Mouse (Mus musculus): ENCODE data around the gene Gm1043. TPM values are rescaled to one million over a fixed set of nuclear protein-coding genes. Genes with fewer than 3 reads are reported as not detected.

Gene Gm1043
- total RNA-seq, 2 experiments from 2014 or later, result 0.08 to 1.7 TPM

DNA sequence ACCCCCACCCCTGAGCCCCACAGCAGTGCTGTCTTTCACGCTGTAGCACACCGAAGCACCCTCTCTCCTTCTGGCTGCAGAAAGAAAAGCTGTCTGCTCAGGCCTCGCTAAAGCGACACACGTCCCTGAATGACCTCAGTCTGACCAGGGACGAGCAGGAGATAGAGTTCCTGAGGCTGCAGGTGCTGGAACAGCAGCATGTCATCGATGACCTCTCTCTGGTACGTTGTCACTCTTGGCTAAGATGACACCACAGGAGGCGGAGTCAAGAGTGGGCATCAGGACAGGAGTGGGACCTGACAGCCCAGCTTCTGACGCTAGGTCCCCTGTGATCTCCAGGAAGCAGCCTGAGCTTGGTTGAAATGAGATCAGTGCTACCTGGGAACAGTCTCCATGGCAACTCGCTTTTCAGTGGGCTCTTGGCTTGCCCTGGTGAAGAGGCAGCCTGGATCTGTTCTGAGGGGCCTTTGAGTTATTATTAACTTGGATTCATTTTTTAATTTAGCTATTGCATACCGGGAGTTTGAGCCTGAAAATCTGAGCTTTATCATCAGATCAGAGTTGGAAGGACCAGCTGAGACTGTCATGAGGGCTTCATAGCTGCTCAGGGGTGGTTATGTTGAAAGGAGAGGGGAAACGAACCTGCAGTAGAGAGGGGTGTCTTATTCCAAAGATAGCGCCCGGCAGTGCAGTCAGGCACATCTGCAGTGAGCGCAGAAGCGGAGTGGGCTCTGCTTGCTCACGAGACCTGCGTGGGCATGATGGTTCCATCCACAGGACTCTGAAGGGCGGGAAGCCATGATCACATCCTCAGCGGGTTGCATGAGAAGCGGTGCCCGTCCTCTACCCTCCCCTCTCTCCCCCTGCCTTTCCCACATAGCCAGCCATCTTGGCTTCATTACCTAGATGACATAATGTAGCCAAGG is 20.6 kb downstream of the Gm1043 start:
- ATAC-seq (replicated peaks; ENCODE audit: low FRiP score, poor library complexity, severe bottlenecking), result no peak

- ATAC-seq (replicated peaks; ENCODE audit: low FRiP score, poor library complexity, severe bottlenecking), result no peak
Measured at GRCm38 (mm10) chr5:37107111-37107510, 21.9 kb downstream of the Gm1043 start.

DNA sequence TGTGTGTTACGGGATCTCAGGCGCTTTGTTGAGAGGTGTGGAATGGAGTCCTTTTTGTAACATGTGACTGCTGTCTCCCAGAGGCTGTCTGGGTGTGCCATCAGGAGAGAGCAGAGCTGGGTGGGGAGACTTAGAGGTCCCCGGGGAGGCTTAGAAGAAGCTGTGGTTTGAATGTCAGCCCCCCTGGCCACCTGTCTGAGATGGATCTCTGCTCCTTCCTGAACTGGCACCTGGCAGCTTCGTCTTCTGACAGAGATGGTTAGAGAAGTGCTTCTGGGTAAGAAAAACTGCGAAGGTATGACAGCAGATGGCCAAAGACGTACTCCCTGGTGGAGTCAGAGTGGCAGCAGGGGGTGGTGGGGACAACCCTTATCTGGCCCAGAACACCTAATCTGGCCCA is 22.4 kb downstream of the Gm1043 start:
- ATAC-seq (replicated peaks; ENCODE audit: low FRiP score, poor library complexity, severe bottlenecking), result no peak

- no peak for ATAC-seq (replicated peaks; ENCODE audit: low FRiP score, poor library complexity, severe bottlenecking)
Measured at GRCm38 (mm10) chr5:37109280-37109849, 24.2 kb downstream of the Gm1043 start.

GRCm38 (mm10) chr5:37112389-37112788 is 27.2 kb downstream of the Gm1043 start:
- ATAC-seq (replicated peaks; ENCODE audit: low FRiP score, poor library complexity, severe bottlenecking), result no peak

DNA sequence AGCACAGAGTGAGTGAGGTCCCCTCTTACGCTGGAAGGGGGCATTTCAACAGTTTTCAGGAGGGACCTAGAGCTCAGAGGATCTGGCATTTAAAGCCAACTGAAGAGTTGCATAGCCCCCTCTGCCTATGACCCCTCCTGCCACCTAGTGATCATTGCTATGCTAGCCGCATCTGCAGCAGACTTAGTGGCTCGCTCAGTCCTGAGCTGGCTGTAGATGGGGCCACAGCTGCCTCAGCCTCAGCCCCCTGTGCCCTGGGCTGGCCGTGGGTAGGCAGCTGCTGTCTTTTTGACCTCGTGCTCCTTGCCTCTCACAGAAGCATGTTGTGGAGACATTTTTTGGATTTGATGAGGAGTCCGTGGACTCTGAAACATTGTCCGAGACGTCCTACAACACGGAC is 32.0 kb downstream of the Gm1043 start:
- no peak for ATAC-seq (replicated peaks; ENCODE audit: low FRiP score, poor library complexity, severe bottlenecking)

DNA sequence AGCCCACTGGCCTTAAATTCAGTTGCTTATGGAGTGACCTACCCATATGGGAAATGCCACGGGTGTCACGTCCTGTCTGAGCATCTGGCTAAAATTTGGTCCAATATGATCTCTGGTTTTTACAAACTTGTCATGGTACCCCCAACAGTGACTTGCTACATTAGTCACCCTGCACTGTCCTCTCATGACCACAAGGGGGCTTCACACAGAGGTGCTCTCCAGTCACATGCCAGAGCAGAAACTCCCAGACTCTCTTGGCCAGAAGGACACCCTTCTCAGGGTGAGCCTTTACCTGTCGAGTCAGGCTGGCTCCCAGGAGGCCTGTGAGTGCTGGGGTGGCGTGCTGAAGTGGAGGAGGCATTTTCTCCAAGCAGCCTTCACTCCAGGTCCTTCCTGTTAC is 33.1 kb downstream of the Gm1043 start:
- no peak for ATAC-seq (replicated peaks; ENCODE audit: low FRiP score, poor library complexity, severe bottlenecking)

GRCm38 (mm10) chr5:37121186-37121680 is 36.1 kb downstream of the Gm1043 start:
- ATAC-seq (replicated peaks; ENCODE audit: low FRiP score, poor library complexity, severe bottlenecking), result no peak

DNA sequence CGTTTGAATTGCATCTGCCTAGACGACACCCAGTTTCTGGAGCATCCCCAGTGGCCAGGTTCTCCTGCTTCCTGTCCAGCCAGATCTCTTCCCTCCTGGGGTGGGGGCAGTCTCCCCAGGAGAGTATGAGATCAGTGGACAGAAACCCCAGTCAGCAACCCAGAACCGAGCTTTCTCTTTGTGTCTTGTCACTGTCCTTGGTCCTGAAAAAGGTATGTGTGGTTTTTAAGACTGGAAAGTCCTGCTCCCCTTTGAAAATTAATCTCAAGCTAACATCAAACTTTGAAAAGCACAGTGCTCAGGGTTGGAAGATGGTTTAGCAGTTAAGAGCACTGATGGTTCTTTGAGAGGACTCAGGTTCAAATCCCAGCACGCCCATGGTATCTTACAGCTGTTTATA is 46.7 kb downstream of the Gm1043 start:
- no peak for ATAC-seq (replicated peaks; ENCODE audit: low FRiP score, poor library complexity, severe bottlenecking)

DNA sequence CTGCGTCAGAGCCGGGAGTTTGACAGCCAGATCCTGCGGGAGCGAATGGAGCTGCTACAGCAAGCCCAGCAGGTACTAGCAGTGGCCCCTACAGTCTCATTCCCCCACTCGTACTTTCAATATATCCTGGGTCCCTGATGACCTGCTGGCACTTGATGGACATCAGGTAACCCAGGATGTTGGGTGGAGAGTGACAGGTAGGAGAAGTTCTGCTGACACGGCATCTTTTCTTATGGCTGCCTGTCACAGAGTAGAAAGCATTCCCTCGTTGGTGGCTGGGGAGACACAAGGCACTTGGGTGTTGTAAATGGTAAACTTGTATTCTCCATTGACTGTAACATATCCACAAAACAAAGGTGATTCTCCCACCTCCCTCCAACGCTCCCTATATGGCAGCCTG is 56.6 kb downstream of the Gm1043 start:
- no peak for ATAC-seq (replicated peaks; ENCODE audit: low FRiP score, poor library complexity, severe bottlenecking)

DNA sequence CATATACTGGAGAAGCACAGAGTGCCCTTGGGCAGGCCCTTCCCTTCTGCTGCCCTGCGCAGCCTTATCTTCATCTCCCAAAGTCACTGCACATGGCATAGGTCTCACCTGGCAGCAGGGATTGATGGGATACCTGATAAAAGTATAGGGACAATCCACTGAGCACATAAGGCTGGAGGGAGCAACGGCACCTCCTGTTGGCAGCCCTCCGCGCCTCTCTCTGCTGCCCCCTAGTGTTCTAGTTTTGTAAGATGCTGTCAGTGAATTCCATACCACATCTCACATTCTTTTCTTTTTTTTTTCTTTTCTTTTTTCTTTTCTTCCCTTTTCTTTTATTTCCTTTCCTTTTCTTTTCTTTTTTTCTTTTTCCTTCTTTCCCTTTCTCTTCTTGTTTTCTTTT is 62.4 kb downstream of the Gm1043 start:
- no peak for ATAC-seq (replicated peaks; ENCODE audit: low FRiP score, poor library complexity, severe bottlenecking)

GRCm38 (mm10) chr5:37150650-37151049 is 65.5 kb downstream of the Gm1043 start:
- no peak for ATAC-seq (replicated peaks; ENCODE audit: low FRiP score, poor library complexity, severe bottlenecking)

GRCm38 (mm10) chr5:37154472-37154871 is 69.3 kb downstream of the Gm1043 start:
- ATAC-seq (replicated peaks; ENCODE audit: low FRiP score, poor library complexity, severe bottlenecking), result no peak

DNA sequence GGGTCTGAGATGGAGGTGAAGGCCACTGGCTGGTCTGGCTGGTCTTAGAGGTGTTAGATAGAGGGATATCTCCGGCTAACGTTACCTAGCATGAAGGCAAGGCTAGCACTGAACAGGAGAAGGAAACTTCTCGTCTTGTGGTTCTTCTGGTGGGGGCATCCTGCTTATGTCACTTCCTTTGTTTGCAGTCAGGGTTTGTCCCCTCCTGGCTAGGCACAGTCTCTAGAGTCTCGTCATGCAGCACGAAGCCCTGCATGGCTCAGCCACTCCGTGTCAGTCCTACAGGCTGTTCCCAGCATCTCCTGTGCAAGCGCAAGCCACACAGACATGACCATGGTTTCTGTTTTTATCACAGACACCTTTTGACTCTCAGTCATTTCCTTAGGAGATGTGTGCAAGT is 73.2 kb downstream of the Gm1043 start:
- ATAC-seq (replicated peaks; ENCODE audit: low FRiP score, poor library complexity, severe bottlenecking), result no peak

DNA sequence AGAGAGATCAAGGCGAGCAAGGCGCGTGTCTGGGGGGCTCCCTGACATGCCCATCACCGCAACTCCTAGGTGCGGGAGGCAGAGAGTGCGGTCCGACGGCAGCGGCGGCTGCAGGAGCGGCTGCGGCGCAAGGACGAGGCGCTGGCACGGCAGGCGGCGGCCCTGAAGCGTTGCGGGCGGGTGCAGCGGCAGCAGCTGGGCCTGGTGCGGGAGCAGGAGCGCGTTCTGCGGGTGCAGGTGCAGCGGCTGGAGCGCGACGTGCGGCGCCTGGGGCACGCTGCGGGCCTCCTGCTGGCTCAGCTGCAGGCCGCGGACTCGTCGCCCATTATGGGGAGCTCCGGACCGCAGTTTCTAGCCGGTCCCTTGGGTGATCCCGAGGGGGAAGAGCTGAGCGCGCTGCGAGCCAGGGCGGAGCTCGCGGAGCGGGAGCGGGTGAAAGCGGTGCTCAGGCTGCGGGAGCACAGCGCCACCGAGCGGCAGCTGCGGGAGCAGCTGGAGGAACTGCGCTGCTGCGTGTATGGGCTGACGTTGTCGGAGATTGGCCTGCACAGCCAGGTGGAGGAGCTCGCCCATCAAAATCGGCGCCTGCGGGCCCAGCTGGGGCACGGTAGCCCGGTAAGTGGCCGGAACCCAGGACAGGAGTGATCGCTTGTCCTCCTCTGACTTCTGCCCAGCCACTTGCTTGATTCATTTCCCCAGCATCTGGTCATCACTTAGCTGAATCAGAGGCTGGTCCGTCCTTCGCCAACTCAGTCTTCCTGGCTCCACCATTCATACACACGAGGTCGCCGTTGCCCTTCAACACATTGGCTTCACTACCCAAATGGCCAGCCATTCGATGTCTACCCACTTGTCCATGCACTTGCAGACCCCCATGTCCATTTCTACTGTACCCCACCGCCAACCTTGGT is 78.0 kb downstream of the Gm1043 start:
- no peak for ATAC-seq (replicated peaks; ENCODE audit: low FRiP score, poor library complexity, severe bottlenecking)

GRCm38 (mm10) chr5:37176466-37176865 is 91.3 kb downstream of the Gm1043 start:
- ATAC-seq (replicated peaks; ENCODE audit: low FRiP score, poor library complexity, severe bottlenecking), result no peak

- no peak for ATAC-seq (replicated peaks; ENCODE audit: low FRiP score, poor library complexity, severe bottlenecking)
Measured at GRCm38 (mm10) chr5:37177061-37177460, 91.9 kb downstream of the Gm1043 start.

DNA sequence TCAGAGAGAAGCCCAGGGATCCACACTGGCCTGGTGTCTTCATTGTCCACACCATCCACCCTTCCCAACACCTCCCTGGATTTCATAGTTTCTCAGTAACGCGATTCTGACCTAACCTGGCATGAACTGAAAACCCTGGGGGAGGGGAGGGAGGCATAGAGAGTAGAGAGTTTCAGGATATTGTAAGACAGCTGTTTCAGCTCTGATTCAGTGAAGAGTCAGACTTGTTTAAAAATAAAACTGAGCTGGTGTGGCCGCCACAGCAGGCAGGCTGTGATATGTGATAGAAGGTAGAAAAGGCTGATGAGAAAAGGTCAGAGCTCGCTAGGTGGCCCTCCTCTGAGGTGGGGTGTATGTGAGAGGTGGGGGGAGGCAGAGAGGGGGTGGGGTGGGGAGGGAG is 93.6 kb downstream of the Gm1043 start:
- ATAC-seq (replicated peaks; ENCODE audit: low FRiP score, poor library complexity, severe bottlenecking), result no peak

GRCm38 (mm10) chr5:37179872-37180271 is 94.7 kb downstream of the Gm1043 start:
- no peak for ATAC-seq (replicated peaks; ENCODE audit: low FRiP score, poor library complexity, severe bottlenecking)

DNA sequence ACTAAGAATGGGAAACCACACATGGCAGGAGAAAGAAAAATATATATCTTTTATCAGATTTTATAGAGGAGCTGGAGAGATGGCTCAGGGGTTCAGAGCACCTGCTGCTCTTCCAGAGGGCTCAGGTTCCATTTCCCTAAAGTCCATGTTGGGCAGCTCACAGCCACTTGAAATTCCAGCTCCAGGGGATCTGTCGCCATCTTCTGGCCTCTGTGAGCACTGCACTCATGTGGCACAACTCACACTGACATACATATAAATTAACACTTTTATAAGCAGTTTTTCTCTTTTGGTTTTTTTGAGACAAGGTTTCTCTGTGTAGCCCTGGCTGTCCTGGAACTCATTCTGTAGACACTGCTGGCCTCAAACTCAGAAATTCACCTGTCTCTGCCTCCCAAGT is 95.5 kb downstream of the Gm1043 start:
- ATAC-seq (replicated peaks; ENCODE audit: low FRiP score, poor library complexity, severe bottlenecking), result no peak

Data from erythroid progenitor cell, adult 5-6 weeks (primary cell).